Mouse (Mus musculus): ENCODE data around the gene Gli1. TPM values are rescaled to one million over a fixed set of nuclear protein-coding genes. Genes with fewer than 3 reads are reported as not detected.

Gene Gli1
- 1 to 10 TPM in 1 of 2 experiments, under 1 TPM in 1; 0.70 to 1.2 TPM for total RNA-seq (2021)
- long read RNA-seq, experiment 1, result 0 reads
- long read RNA-seq, experiment 2, result 0 reads

GRCm38 (mm10) chr10:127341891-127342639 is at the start of gene Gli1:
Gli1 (minus strand) TSS chr10:127341974.
- intact Hi-C loops (cut with DNase I), result no loop called here
- peak; percentile 89 for DNase-seq
- H3K27ac ChIP-seq, result peak within 1 kb of the TSS; percentile 69
- peak within 1 kb of the TSS; percentile 73 for H3K4me3 ChIP-seq
- peak; percentile 95 for TF ChIP-seq CTCF (IDR thresholded peaks at IDR 0.05)

GRCm38 (mm10) chr10:127381743-127382134 is 40.0 kb upstream of the Gli1 start:
- H3K27ac ChIP-seq, result peak overlapping the region; percentile 97
- no peak for DNase-seq
- intact Hi-C loops (cut with DNase I), result loop anchor here (5.0 kb wide), 1 partner anchor 46 kb away; no protein-coding TSS in a partner anchor
- peak overlapping the region; percentile 93 for H3K4me3 ChIP-seq
- TF ChIP-seq CTCF (IDR thresholded peaks at IDR 0.05), result no peak

- TF ChIP-seq CTCF (IDR thresholded peaks at IDR 0.05), result peak; percentile 40; the same call in 1 of the 2 replicates
- intact Hi-C loops (cut with DNase I), result loop anchor here (5.0 kb wide), 1 partner anchor 46 kb away; no protein-coding TSS in a partner anchor
Observed at GRCm38 (mm10) chr10:127380767-127381742, 39.3 kb upstream of the Gli1 start.

GRCm38 (mm10) chr10:127380251-127380691 is 38.5 kb upstream of the Gli1 start, which contains the start of gene R3hdm2:
R3hdm2 (plus strand) TSS chr10:127380327.
- TF ChIP-seq CTCF (IDR thresholded peaks at IDR 0.05), result no peak
- Histone ChIP-seq H3K27ac (peak within 1 kb of the TSS; percentile 97), H3K4me3 (peak within 1 kb of the TSS; percentile 93)
- intact Hi-C loops (cut with DNase I), result loop anchor here (5.0 kb wide), 1 partner anchor 47 kb away; no protein-coding TSS in a partner anchor
- peak; percentile 96 for DNase-seq

More at GRCm38 (mm10) chr10:127380767-127381742, 39.3 kb upstream of the Gli1 start:
- Histone ChIP-seq H3K27ac (peak overlapping the region; percentile 97), H3K4me3 (peak overlapping the region; percentile 93)
- DNase-seq, result peak; percentile 87

GRCm38 (mm10) chr10:127379654-127380053 is 37.9 kb upstream of the Gli1 start:
- no peak for TF ChIP-seq CTCF (IDR thresholded peaks at IDR 0.05)
- H3K4me3 ChIP-seq, result peak overlapping the region; percentile 93
- intact Hi-C loops (cut with DNase I), result loop anchor here (5.0 kb wide), 1 partner anchor 48 kb away; no protein-coding TSS in a partner anchor
- DNase-seq, result no peak
- H3K27ac ChIP-seq, result peak overlapping the region; percentile 97

- Histone ChIP-seq H3K4me3 (no peak overlapping the region), H3K27ac (no peak overlapping the region)
- intact Hi-C loops (cut with DNase I), result no loop called here
- no peak for TF ChIP-seq CTCF (IDR thresholded peaks at IDR 0.05)
- no peak for DNase-seq
Observed at GRCm38 (mm10) chr10:127377700-127378099, 35.9 kb upstream of the Gli1 start.

- Histone ChIP-seq H3K27ac (no peak overlapping the region), H3K4me3 (no peak overlapping the region)
- DNase-seq, result no peak
- TF ChIP-seq CTCF (IDR thresholded peaks at IDR 0.05), result no peak
- intact Hi-C loops (cut with DNase I), result no loop called here
Observed at GRCm38 (mm10) chr10:127371023-127371422, 29.2 kb upstream of the Gli1 start.

- no peak for TF ChIP-seq CTCF (IDR thresholded peaks at IDR 0.05)
- no peak within 1 kb of the TSS for H3K27ac ChIP-seq
Observed at GRCm38 (mm10) chr10:127369834-127370820, 28.4 kb upstream of the Gli1 start, which contains the start of gene Inhbc. Inhbc (minus strand) TSS chr10:127370431.

GRCm38 (mm10) chr10:127368273-127368672 is 26.5 kb upstream of the Gli1 start:
- intact Hi-C loops (cut with DNase I), result no loop called here
- Histone ChIP-seq H3K27ac (no peak overlapping the region), H3K4me3 (no peak overlapping the region)
- no peak for DNase-seq
- TF ChIP-seq CTCF (IDR thresholded peaks at IDR 0.05), result no peak

More at GRCm38 (mm10) chr10:127369834-127370820, 28.4 kb upstream of the Gli1 start, which contains the start of gene Inhbc:
- no peak for DNase-seq
- intact Hi-C loops (cut with DNase I), result no loop called here
- H3K4me3 ChIP-seq, result no peak within 1 kb of the TSS

GRCm38 (mm10) chr10:127367116-127367515 is 25.3 kb upstream of the Gli1 start:
- Histone ChIP-seq H3K4me3 (no peak overlapping the region), H3K27ac (no peak overlapping the region)
- no peak for DNase-seq
- TF ChIP-seq CTCF (IDR thresholded peaks at IDR 0.05), result no peak
- intact Hi-C loops (cut with DNase I), result no loop called here

- TF ChIP-seq CTCF (IDR thresholded peaks at IDR 0.05), result no peak
- no peak for DNase-seq
- intact Hi-C loops (cut with DNase I), result no loop called here
- Histone ChIP-seq H3K4me3 (no peak overlapping the region), H3K27ac (no peak overlapping the region)
Observed at GRCm38 (mm10) chr10:127360714-127361113, 18.9 kb upstream of the Gli1 start.
